Mouse (Mus musculus): ENCODE results near the gene Epha2.

DNA sequence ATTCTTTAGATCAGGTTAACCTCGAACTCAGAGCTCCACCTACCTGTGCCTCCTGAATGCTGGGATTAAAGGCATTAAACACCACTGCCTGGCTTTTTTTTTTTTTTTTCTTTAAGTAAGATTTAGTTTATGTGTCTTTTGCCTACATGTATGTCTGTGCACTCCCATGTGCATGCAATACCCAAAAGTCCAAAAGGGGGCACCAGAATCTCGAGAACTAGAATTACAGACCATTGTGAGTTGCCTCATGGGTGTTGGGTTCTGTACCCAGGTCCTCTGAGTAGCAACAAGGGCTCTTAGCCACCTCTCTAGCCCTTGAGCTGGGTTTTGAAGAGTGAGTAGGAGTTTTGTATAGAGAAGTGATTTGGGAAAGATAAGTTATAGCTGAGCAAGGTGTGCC lies 48.4 kb upstream of the Epha2 start:
- TF ChIP-seq POLR2A (IDR thresholded peaks at IDR 0.05; ENCODE audit: insufficient read depth, low read depth, low read length) = no peak
- TF ChIP-seq CTCF (IDR thresholded peaks at IDR 0.05; ENCODE audit: insufficient read depth, low read depth, low read length) = no peak
